Mouse (Mus musculus) heart, adult 18-20 months (tissue): ENCODE measurements around the gene Lrrc41. TPM values are rescaled to one million over a fixed set of nuclear protein-coding genes. Genes with fewer than 3 reads are reported as not detected.

Experiments
- DNase-seq, 2 experiments: peaks; one replicate each; pipeline ENCODE4 v3.0.0; 2021 to 2022; ENCODE audit warnings: mixed read lengths in 1 of 2
- total RNA-seq, 2 experiments: library from RNA; stranded (reverse); gene quantifications; 2 replicates each; pipeline ENCODE4 v1.2.3; 2021

Gene Lrrc41
- total RNA-seq, 2 experiments from 2014 or later = 25.3 to 26.2 TPM

GRCm38 (mm10) chr4:116076369-116077231 lies 1.5 kb downstream of the Lrrc41 start:
- DNase-seq = peak; percentile 49 to 62

- DNase-seq = peak in 1 of 2 experiments; percentile 26
These were observed 2.4 kb downstream of the Lrrc41 start for GRCm38 (mm10) chr4:116077240-116078095.

GRCm38 (mm10) chr4:116088510-116089249 lies 13.6 kb downstream of the Lrrc41 start:
- no peak for DNase-seq

- no peak for DNase-seq
These were observed 21.2 kb downstream of the Lrrc41 start for GRCm38 (mm10) chr4:116096291-116096690.

- DNase-seq = no peak
These were observed 22.1 kb downstream of the Lrrc41 start for GRCm38 (mm10) chr4:116097211-116097610.

GRCm38 (mm10) chr4:116100959-116101358 lies 25.9 kb downstream of the Lrrc41 start:
- DNase-seq = no peak

GRCm38 (mm10) chr4:116105278-116105677 lies 30.2 kb downstream of the Lrrc41 start:
- no peak for DNase-seq

GRCm38 (mm10) chr4:116110695-116111094 lies 35.6 kb downstream of the Lrrc41 start:
- no peak for DNase-seq

- DNase-seq = no peak
These were observed 36.4 kb downstream of the Lrrc41 start for GRCm38 (mm10) chr4:116111486-116111885.

GRCm38 (mm10) chr4:116122762-116123161 lies 47.7 kb downstream of the Lrrc41 start:
- no peak for DNase-seq

GRCm38 (mm10) chr4:116123602-116124519 lies 48.8 kb downstream of the Lrrc41 start, which contains the start of the genes Rad54l and Pomgnt1:
TSS of gene Rad54l (minus strand) at chr4:116123690.
TSS of gene Pomgnt1 (plus strand) at chr4:116123840.
- DNase-seq = peak; percentile 86 to 90

GRCm38 (mm10) chr4:116125803-116126386 lies 50.8 kb downstream of the Lrrc41 start:
- DNase-seq = no peak

GRCm38 (mm10) chr4:116127956-116128355 lies 52.9 kb downstream of the Lrrc41 start:
- DNase-seq = no peak

- DNase-seq = no peak
These were observed 58.1 kb downstream of the Lrrc41 start for GRCm38 (mm10) chr4:116133126-116133525.

GRCm38 (mm10) chr4:116134990-116135389 lies 59.9 kb downstream of the Lrrc41 start:
- no peak for DNase-seq

GRCm38 (mm10) chr4:116137421-116137996 lies 62.4 kb downstream of the Lrrc41 start:
- peak in 1 of 2 experiments; percentile 33 for DNase-seq

GRCm38 (mm10) chr4:116140801-116141574 lies 65.9 kb downstream of the Lrrc41 start:
- no peak for DNase-seq

- no peak for DNase-seq
These were observed 66.7 kb downstream of the Lrrc41 start for GRCm38 (mm10) chr4:116141736-116142135.

GRCm38 (mm10) chr4:116142269-116142668 lies 67.2 kb downstream of the Lrrc41 start:
- DNase-seq = no peak
